26 mouse cellular contexts compared by ENCODE assay signal in the genomic region with DNA sequence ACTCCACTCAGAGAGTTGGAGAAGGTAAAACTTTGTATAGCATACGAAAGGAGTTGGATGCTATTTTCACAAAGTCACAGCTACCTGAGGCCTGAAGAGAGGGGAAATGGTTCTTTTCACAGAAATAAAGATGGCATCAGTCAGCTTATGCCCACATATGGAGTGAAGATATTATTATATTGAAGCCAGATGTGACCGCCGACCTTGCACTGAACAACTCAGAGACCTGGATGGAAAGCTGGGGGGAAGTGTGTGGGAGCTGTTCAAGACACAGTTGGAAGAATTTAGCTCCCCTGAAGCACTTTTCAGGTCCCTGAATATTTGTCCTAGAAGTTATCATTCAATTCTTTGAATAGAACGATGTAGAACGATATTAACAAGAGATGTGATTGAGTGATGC.
A peak's percentile ranks its signal among the peaks of the same experiment; 100 is the strongest.
DNase-seq lines count a peak whose midpoint lies in the region; ATAC-seq and TF ChIP-seq lines count a peak whose summit lies in the region.
"Had no signal": no experiment of that assay in that cellular context is flagged by ENCODE, and none has a peak within 500 bp of the region (broad histone marks: within the 10 kb centered on the region; RNA-seq: fewer than 3 reads in every experiment).

No protein-coding gene starts in this region.

- H3K4me1 ChIP-seq in embryonic facial prominence, embryonic 10.5 days, result peaks cover 10% of the 10 kb centered on the region
- H3K4me1 ChIP-seq in lung, postnatal 0 days (ENCODE audit: insufficient read depth, low read depth, low read length), result no peaks in the 10 kb centered on the region
- H3K4me1 ChIP-seq in hindbrain, embryonic 16.5 days (ENCODE audit: control insufficient read depth, insufficient read depth, low read depth, low read length), result no peaks in the 10 kb centered on the region
- H3K4me1 ChIP-seq: forebrain, embryonic 13.5 days; forebrain, embryonic 15.5 days had no signal

- no peak for TF ChIP-seq CTCF in lung, postnatal 0 days (IDR thresholded peaks at IDR 0.05)

- no peaks in the 10 kb centered on the region for H3K27me3 ChIP-seq in embryonic facial prominence, embryonic 10.5 days (replicated peaks; ENCODE audit: low read depth, poor library complexity, severe bottlenecking)
- H3K27me3 ChIP-seq in lung, postnatal 0 days (replicated peaks; ENCODE audit: insufficient read depth, low read length), result no peaks in the 10 kb centered on the region
- no peaks in the 10 kb centered on the region for H3K27me3 ChIP-seq in hindbrain, embryonic 16.5 days (replicated peaks; ENCODE audit: control insufficient read depth, insufficient read depth, low read length)
- H3K27me3 ChIP-seq: CH12.LX; embryonic facial prominence, embryonic 12.5 days; forebrain, embryonic 13.5 days; forebrain, embryonic 15.5 days had no signal

- WGBS in embryonic facial prominence, embryonic 10.5 days, result 64% methylated on average over 5 of the region's 5 CpGs
- WGBS in lung, postnatal 0 days, result 88% methylated on average over 5 of the region's 5 CpGs
- 91% methylated on average over 5 of the region's 5 CpGs for WGBS in hindbrain, embryonic 16.5 days

- no peaks in the 10 kb centered on the region for H3K36me3 ChIP-seq in embryonic facial prominence, embryonic 10.5 days (replicated peaks)
- H3K36me3 ChIP-seq in lung, postnatal 0 days (ENCODE audit: insufficient read depth, low read length), result no peaks in the 10 kb centered on the region
- no peaks in the 10 kb centered on the region for H3K36me3 ChIP-seq in hindbrain, embryonic 16.5 days (ENCODE audit: control insufficient read depth, insufficient read depth, low read length)
- H3K36me3 ChIP-seq: embryonic facial prominence, embryonic 12.5 days; forebrain, embryonic 15.5 days; G1E had no signal

- no peak for TF ChIP-seq EP300 in lung, postnatal 0 days (IDR thresholded peaks at IDR 0.05)

- H3K27ac ChIP-seq in embryonic facial prominence, embryonic 10.5 days (replicated peaks), result no peak overlapping the region
- H3K27ac ChIP-seq in lung, postnatal 0 days (ENCODE audit: low read length), result no peak overlapping the region
- no peak overlapping the region for H3K27ac ChIP-seq in hindbrain, embryonic 16.5 days (ENCODE audit: low read depth, low read length)
- H3K27ac ChIP-seq: embryonic facial prominence, embryonic 12.5 days; forebrain, embryonic 13.5 days; forebrain, embryonic 15.5 days had no signal

- H3K9me3 ChIP-seq in embryonic facial prominence, embryonic 10.5 days, result no peaks in the 10 kb centered on the region
- no peaks in the 10 kb centered on the region for H3K9me3 ChIP-seq in lung, postnatal 0 days (ENCODE audit: low read length)
- no peaks in the 10 kb centered on the region for H3K9me3 ChIP-seq in hindbrain, embryonic 16.5 days (ENCODE audit: control insufficient read depth, low read length)
- H3K9me3 ChIP-seq: embryonic facial prominence, embryonic 12.5 days; forebrain, embryonic 13.5 days; forebrain, embryonic 15.5 days had no signal

- ATAC-seq in lung, postnatal 0 days, result no peak
- no peak for ATAC-seq in cerebellum, adult (ENCODE audit: insufficient number of reproducible peaks, low FRiP score, low TSS enrichment)
- no peak for ATAC-seq in hindbrain, embryonic 16.5 days
- ATAC-seq: activated CD4-positive, CD25-positive, alpha-beta regulatory T cell, adult 4 months; CD4-positive, CD25-positive, alpha-beta regulatory T cell, adult 4 months; forebrain, embryonic 13.5 days; forebrain, embryonic 15.5 days; forebrain, postnatal 0 days; Patski had no signal

- no peak overlapping the region for H3K4me2 ChIP-seq in lung, postnatal 0 days (replicated peaks; ENCODE audit: low read depth, low read length)
- no peak overlapping the region for H3K4me2 ChIP-seq in hindbrain, embryonic 16.5 days (ENCODE audit: low read length)
- H3K4me2 ChIP-seq: embryonic facial prominence, embryonic 12.5 days; forebrain, embryonic 13.5 days; forebrain, embryonic 15.5 days had no signal

- no peak overlapping the region for H3K9ac ChIP-seq in lung, postnatal 0 days (replicated peaks; ENCODE audit: low read depth)
- H3K9ac ChIP-seq in hindbrain, embryonic 16.5 days (ENCODE audit: low read depth, low read length), result no peak overlapping the region
- H3K9ac ChIP-seq: embryonic facial prominence, embryonic 12.5 days; forebrain, embryonic 13.5 days; forebrain, embryonic 15.5 days; forebrain, postnatal 0 days had no signal

- DNase-seq in embryo, embryonic 10 days (ENCODE audit: low spot score), result peak; percentile 34
- DNase-seq in embryo, embryonic 9.5 days (ENCODE audit: extremely low spot score), result no peak
- peak; percentile 60 for DNase-seq in embryo, embryonic 10.5 days (ENCODE audit: low spot score)
- DNase-seq in embryonic facial prominence, embryonic 10.5 days (ENCODE audit: low spot score), result peak; percentile 37
- peak; percentile 43 for DNase-seq in forelimb bud, embryonic 11.5 days (ENCODE audit: low read depth, low spot score)
- no peak for DNase-seq in lung, postnatal 0 days (ENCODE audit: low spot score)
- DNase-seq: adrenal gland, adult 8-10 months; adrenal gland, postnatal 14 days; adrenal gland, postnatal 36 days; B cell, adult 2 months; cerebellum, adult 11 months; cerebellum, adult 18-20 months; cerebellum, adult 9-10 months; cerebellum, postnatal 10 days; cerebellum, postnatal 25 days; forebrain, postnatal 0 days had no signal

- H3K4me3 ChIP-seq in embryonic facial prominence, embryonic 10.5 days, result no peak overlapping the region
- H3K4me3 ChIP-seq in lung, postnatal 0 days (ENCODE audit: low read depth, low read length), result no peak overlapping the region
- no peak overlapping the region for H3K4me3 ChIP-seq in hindbrain, embryonic 16.5 days (ENCODE audit: low read length)
- H3K4me3 ChIP-seq: embryonic facial prominence, embryonic 12.5 days; forebrain, embryonic 13.5 days; forebrain, embryonic 15.5 days had no signal

Comparison
In these comparisons a context has a peak if more than half of its experiments do, and no peak if none do; other contexts are left out.
1. DNase-seq: peak in embryo, embryonic 10 days (single experiment), embryo, embryonic 10.5 days (single experiment), embryonic facial prominence, embryonic 10.5 days (single experiment) and forelimb bud, embryonic 11.5 days (single experiment); none in embryo, embryonic 9.5 days (single experiment) and lung, postnatal 0 days (single experiment).